Mouse (Mus musculus): ENCODE results near the gene Sptb. TPM values are rescaled to one million over a fixed set of nuclear protein-coding genes. Genes with fewer than 3 reads are reported as not detected.
A peak's percentile ranks its signal among the peaks of the same experiment; 100 is the strongest.

Gene Sptb
- 53.4 and 61.2 TPM in 2 replicates for polyA plus RNA-seq (2014; fragmentation: Nextera tagmentation; extraction: Ambion mirVana)

- Histone ChIP-seq H3K4me1 (replicated peaks; ENCODE audit: control insufficient read depth, insufficient read depth, low read length) (peaks cover 27% of the 10 kb centered on the region), H3K27me3 (replicated peaks; ENCODE audit: control insufficient read depth, insufficient read depth, low read length) (peaks cover 22% of the 10 kb centered on the region)
- peak; percentile 70 for ATAC-seq (replicated peaks; ENCODE audit: low FRiP score)
Measured at GRCm38 (mm10) chr12:76710351-76711100, at the start of gene Sptb. TSS of gene Sptb (minus strand) at chr12:76710547.

GRCm38 (mm10) chr12:76752652-76753318 lies 42.4 kb upstream of the Sptb start:
- no peaks in the 10 kb centered on the region for H3K4me1 ChIP-seq (replicated peaks; ENCODE audit: control insufficient read depth, insufficient read depth, low read length)
- ATAC-seq (replicated peaks; ENCODE audit: low FRiP score) (no peak), DNase-seq (ENCODE audit: low spot score) (no peak)
- H3K27ac ChIP-seq (ENCODE audit: low read depth, low read length): no peak overlapping the region
- H3K4me2 ChIP-seq: no peak overlapping the region
- H3K36me3 ChIP-seq (ENCODE audit: control insufficient read depth, insufficient read depth, low read length): no peaks in the 10 kb centered on the region
- H3K4me3 ChIP-seq (ENCODE audit: low read depth, low read length): no peak overlapping the region
- H3K27me3 ChIP-seq (replicated peaks; ENCODE audit: control insufficient read depth, insufficient read depth, low read length): no peaks in the 10 kb centered on the region
- H3K9me3 ChIP-seq (ENCODE audit: control insufficient read depth, low read length): no peaks in the 10 kb centered on the region
- 45% methylated on average over 14 of the region's 14 CpGs for WGBS
- H3K9ac ChIP-seq (ENCODE audit: low read depth, low read length): no peak overlapping the region

More at GRCm38 (mm10) chr12:76710351-76711100, at the start of gene Sptb:
- peak within 1 kb of the TSS; percentile 85 for H3K4me3 ChIP-seq (ENCODE audit: low read depth, low read length)
- H3K9ac ChIP-seq (ENCODE audit: low read depth, low read length): peak within 1 kb of the TSS; percentile 92
- WGBS: 1% methylated on average over 40 of the region's 40 CpGs
- DNase-seq (ENCODE audit: low spot score): no peak
- H3K9me3 ChIP-seq (ENCODE audit: control insufficient read depth, low read length): no peaks in the 10 kb centered on the region
- peak within 1 kb of the TSS; percentile 98 for H3K4me2 ChIP-seq
- H3K27ac ChIP-seq (ENCODE audit: low read depth, low read length): peak within 1 kb of the TSS; percentile 91
- H3K36me3 ChIP-seq (ENCODE audit: control insufficient read depth, insufficient read depth, low read length): no peaks in the 10 kb centered on the region

GRCm38 (mm10) chr12:76750866-76751459 lies 40.6 kb upstream of the Sptb start:
- Histone ChIP-seq H3K27me3 (replicated peaks; ENCODE audit: control insufficient read depth, insufficient read depth, low read length) (no peaks in the 10 kb centered on the region), H3K9me3 (ENCODE audit: control insufficient read depth, low read length) (no peaks in the 10 kb centered on the region), H3K9ac (ENCODE audit: low read depth, low read length) (no peak overlapping the region), H3K4me1 (replicated peaks; ENCODE audit: control insufficient read depth, insufficient read depth, low read length) (no peaks in the 10 kb centered on the region), H3K4me3 (ENCODE audit: low read depth, low read length) (no peak overlapping the region), H3K36me3 (ENCODE audit: control insufficient read depth, insufficient read depth, low read length) (no peaks in the 10 kb centered on the region), H3K27ac (ENCODE audit: low read depth, low read length) (no peak overlapping the region), H3K4me2 (no peak overlapping the region)
- DNase-seq (ENCODE audit: low spot score): no peak
- ATAC-seq (replicated peaks; ENCODE audit: low FRiP score): no peak
- 80% methylated on average over 16 of the region's 16 CpGs for WGBS

- Histone ChIP-seq H3K4me1 (replicated peaks; ENCODE audit: control insufficient read depth, insufficient read depth, low read length) (no peaks in the 10 kb centered on the region), H3K27me3 (replicated peaks; ENCODE audit: control insufficient read depth, insufficient read depth, low read length) (no peaks in the 10 kb centered on the region), H3K4me2 (no peak overlapping the region), H3K27ac (ENCODE audit: low read depth, low read length) (no peak overlapping the region), H3K4me3 (ENCODE audit: low read depth, low read length) (no peak overlapping the region), H3K9me3 (ENCODE audit: control insufficient read depth, low read length) (no peaks in the 10 kb centered on the region), H3K9ac (ENCODE audit: low read depth, low read length) (no peak overlapping the region), H3K36me3 (ENCODE audit: control insufficient read depth, insufficient read depth, low read length) (no peaks in the 10 kb centered on the region)
- DNase-seq (ENCODE audit: low spot score) (no peak), ATAC-seq (replicated peaks; ENCODE audit: low FRiP score) (no peak)
- 75% methylated on average over 4 of the region's 4 CpGs for WGBS
Measured at GRCm38 (mm10) chr12:76727955-76728354, 17.6 kb upstream of the Sptb start.

- no peak for ATAC-seq (replicated peaks; ENCODE audit: low FRiP score)
- Histone ChIP-seq H3K27ac (ENCODE audit: low read depth, low read length) (no peak overlapping the region), H3K9ac (ENCODE audit: low read depth, low read length) (no peak overlapping the region), H3K36me3 (ENCODE audit: control insufficient read depth, insufficient read depth, low read length) (no peaks in the 10 kb centered on the region), H3K4me2 (no peak overlapping the region), H3K9me3 (ENCODE audit: control insufficient read depth, low read length) (no peaks in the 10 kb centered on the region), H3K4me3 (ENCODE audit: low read depth, low read length) (no peak overlapping the region), H3K4me1 (replicated peaks; ENCODE audit: control insufficient read depth, insufficient read depth, low read length) (no peaks in the 10 kb centered on the region; the same call in 1 of the 2 replicates), H3K27me3 (replicated peaks; ENCODE audit: control insufficient read depth, insufficient read depth, low read length) (no peaks in the 10 kb centered on the region)
- no peak for DNase-seq (ENCODE audit: low spot score)
- WGBS: 82% methylated on average over 3 of the region's 3 CpGs
Measured at GRCm38 (mm10) chr12:76722026-76722425, 11.7 kb upstream of the Sptb start.

GRCm38 (mm10) chr12:76720572-76720971 lies 10.2 kb upstream of the Sptb start:
- no peaks in the 10 kb centered on the region for H3K9me3 ChIP-seq (ENCODE audit: control insufficient read depth, low read length)
- no peaks in the 10 kb centered on the region for H3K36me3 ChIP-seq (ENCODE audit: control insufficient read depth, insufficient read depth, low read length)
- H3K4me3 ChIP-seq (ENCODE audit: low read depth, low read length): no peak overlapping the region
- DNase-seq (ENCODE audit: low spot score) (no peak), ATAC-seq (replicated peaks; ENCODE audit: low FRiP score) (no peak)
- no peaks in the 10 kb centered on the region for H3K27me3 ChIP-seq (replicated peaks; ENCODE audit: control insufficient read depth, insufficient read depth, low read length)
- no peak overlapping the region for H3K9ac ChIP-seq (ENCODE audit: low read depth, low read length)
- no peak overlapping the region for H3K27ac ChIP-seq (ENCODE audit: low read depth, low read length)
- no peak overlapping the region for H3K4me2 ChIP-seq
- no peaks in the 10 kb centered on the region; the same call in 1 of the 2 replicates for H3K4me1 ChIP-seq (replicated peaks; ENCODE audit: control insufficient read depth, insufficient read depth, low read length)

GRCm38 (mm10) chr12:76718384-76718783 lies 8.0 kb upstream of the Sptb start:
- no peaks in the 10 kb centered on the region for H3K9me3 ChIP-seq (ENCODE audit: control insufficient read depth, low read length)
- no peaks in the 10 kb centered on the region; the same call in 1 of the 2 replicates for H3K4me1 ChIP-seq (replicated peaks; ENCODE audit: control insufficient read depth, insufficient read depth, low read length)
- H3K27me3 ChIP-seq (replicated peaks; ENCODE audit: control insufficient read depth, insufficient read depth, low read length): no peaks in the 10 kb centered on the region; the same call in 1 of the 2 replicates
- H3K36me3 ChIP-seq (ENCODE audit: control insufficient read depth, insufficient read depth, low read length): no peaks in the 10 kb centered on the region
- DNase-seq (ENCODE audit: low spot score): no peak
- peak; percentile 47; the same call in 1 of the 2 replicates for ATAC-seq (replicated peaks; ENCODE audit: low FRiP score)
- no peak overlapping the region for H3K4me3 ChIP-seq (ENCODE audit: low read depth, low read length)
- H3K27ac ChIP-seq (ENCODE audit: low read depth, low read length): no peak overlapping the region
- 77% methylated on average over 4 of the region's 4 CpGs for WGBS
- H3K4me2 ChIP-seq: no peak overlapping the region
- H3K9ac ChIP-seq (ENCODE audit: low read depth, low read length): no peak overlapping the region

GRCm38 (mm10) chr12:76709795-76710350 lies 474 bp downstream of the Sptb start:
- H3K27ac ChIP-seq (ENCODE audit: low read depth, low read length): peak overlapping the region; percentile 91

More at GRCm38 (mm10) chr12:76709795-76710350, 474 bp downstream of the Sptb start:
- DNase-seq (ENCODE audit: low spot score): peak; percentile 85
- Histone ChIP-seq H3K9ac (ENCODE audit: low read depth, low read length) (peak overlapping the region; percentile 92), H3K27me3 (replicated peaks; ENCODE audit: control insufficient read depth, insufficient read depth, low read length) (peaks cover 22% of the 10 kb centered on the region), H3K4me1 (replicated peaks; ENCODE audit: control insufficient read depth, insufficient read depth, low read length) (peaks cover 32% of the 10 kb centered on the region), H3K36me3 (ENCODE audit: control insufficient read depth, insufficient read depth, low read length) (no peaks in the 10 kb centered on the region), H3K9me3 (ENCODE audit: control insufficient read depth, low read length) (no peaks in the 10 kb centered on the region), H3K4me3 (ENCODE audit: low read depth, low read length) (peak overlapping the region; percentile 85), H3K4me2 (peak overlapping the region; percentile 98)
- ATAC-seq (replicated peaks; ENCODE audit: low FRiP score): peak; percentile 95
- under 1% methylated on average over 43 of the region's 55 CpGs for WGBS
